Mouse (Mus musculus): ENCODE measurements around the gene Dnajc3.
A peak's percentile ranks its signal among the peaks of the same experiment; 100 is the strongest.

Gene Dnajc3

DNA sequence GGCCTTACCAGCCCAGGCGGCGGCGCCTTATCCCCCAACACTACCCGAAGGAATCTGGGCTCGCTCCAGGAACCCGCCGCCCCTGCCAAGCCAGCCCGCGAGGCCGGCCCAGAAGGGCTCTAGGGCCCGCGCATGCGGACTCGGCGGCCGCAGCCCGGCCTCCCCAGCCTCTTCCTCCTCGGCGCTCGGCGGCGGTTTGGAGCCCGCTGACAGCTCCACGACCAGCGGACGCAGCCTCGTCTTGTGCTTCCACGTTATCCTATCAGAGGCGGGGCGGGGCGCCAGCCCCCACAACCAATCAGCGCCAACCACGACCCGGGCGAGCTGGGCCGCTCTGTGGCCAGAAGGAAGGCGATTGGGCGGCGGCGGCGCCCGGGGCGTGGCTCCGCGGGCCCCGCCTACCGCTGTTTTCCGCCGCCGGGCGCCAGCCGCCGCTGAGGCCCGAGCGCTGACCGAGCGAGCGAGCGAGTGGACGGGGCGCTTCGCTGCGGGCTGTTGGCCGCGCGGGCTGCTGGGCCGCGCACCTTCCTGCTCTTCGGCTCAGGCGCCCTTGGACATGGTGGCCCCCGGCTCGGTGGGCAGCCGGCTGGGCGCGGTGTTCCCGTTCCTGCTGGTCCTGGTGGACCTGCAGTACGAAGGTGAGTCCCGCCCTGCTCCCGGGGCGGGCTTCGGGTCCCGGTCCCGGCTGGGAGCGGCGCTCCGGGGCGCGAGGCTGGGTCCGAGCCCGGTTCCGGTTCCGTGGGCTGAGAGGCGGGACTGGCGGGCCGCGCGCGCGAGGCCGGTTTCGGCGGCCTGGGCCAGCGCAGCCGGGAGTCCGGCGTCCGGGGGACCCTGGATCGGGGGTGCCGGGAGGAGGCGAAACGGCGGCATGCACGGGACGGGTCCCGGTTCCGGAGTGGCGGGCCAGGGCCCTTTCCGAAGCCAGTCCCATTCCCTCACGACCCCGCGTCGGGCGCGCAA lies at the start of gene Dnajc3:
TSS of gene Dnajc3 (plus strand) at position 444 of the 960 bp plus-strand sequence.
- DNase-seq (ENCODE audit: low read depth in 1 of 2, low spot score in 2 of 2), result peak; percentile 98 to 99

DNA sequence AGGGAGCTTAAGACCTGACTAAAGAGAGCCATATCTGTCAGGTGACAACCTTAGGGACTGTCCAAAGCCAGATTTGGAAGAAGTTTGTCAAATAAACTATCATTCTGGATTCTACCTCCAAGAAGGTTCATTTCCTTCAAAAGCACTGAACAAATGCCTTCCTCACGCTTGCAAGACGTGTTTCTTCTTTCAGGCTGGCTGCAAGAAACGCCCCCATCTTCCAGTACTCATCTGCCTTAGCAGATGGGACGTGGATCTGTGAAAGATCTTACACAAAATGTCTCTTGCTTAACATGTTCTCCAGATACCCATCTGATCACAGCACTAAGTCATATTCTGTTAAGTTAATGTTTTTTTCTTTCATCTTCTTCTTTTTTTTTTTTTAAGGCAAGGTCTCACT lies 47.7 kb upstream of the Dnajc3 start:
- no peak for DNase-seq (ENCODE audit: low read depth in 1 of 2, low spot score in 2 of 2)

DNA sequence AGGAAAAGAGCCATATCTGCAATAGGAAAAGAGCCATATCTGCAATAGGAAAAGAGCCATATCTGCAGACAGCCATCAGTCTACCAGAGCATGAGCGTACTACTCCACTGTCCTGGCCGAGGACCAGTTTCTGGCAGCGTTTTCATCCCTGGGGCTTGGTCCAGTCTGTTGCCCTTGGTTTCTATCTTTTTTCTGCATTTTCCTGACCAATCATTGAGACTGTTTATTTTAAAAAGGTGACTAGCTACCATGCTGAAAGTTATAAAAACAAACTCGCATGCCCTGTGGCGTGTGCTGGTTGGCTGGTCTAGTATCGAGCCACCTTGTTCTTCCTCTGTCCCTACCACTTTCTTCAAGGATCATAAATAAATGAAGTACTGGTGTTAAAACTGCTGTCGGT lies 42.5 kb upstream of the Dnajc3 start:
- no peak for DNase-seq (ENCODE audit: low read depth in 1 of 2, low spot score in 2 of 2)

DNA sequence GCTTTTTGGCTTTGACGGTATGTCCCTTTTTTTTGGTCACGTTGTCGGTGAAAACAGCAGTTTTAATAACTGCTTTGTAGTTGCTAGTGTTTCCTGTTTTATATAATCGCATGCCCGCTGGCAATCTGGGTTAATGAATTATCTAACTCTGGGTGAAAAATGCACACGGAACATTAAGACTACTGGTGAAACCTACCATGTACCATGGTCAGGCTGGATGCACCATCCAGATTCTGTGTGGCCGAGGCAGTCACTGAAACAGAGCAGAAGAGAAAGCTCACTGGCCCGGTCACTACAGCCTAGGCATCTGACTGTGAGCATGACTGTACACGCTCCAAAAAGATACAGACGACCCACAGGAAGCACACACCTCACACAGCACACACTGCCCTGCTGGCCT lies 42.1 kb upstream of the Dnajc3 start:
- DNase-seq (ENCODE audit: low read depth in 1 of 2, low spot score in 2 of 2), result no peak

DNA sequence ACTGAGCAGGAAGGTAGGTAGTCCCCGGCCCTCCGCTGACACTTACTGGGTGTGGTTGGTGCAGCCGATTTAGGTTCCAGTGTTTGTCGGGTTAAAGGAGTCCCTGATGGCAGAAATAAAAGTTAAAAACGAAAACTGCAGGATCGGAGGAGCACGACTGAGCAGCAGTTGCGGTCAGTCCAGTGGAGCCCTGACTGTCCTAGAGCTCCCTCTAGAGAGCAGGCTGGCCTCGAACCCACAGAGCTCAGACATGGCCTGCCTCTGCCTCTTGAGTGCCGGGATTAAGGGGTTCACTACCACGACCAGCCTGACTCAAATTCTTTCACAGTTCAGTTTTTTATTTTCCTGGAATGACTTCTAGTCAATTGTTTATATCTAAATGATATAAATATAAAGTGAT lies 37.8 kb upstream of the Dnajc3 start:
- no peak for DNase-seq (ENCODE audit: low read depth in 1 of 2, low spot score in 2 of 2)

DNA sequence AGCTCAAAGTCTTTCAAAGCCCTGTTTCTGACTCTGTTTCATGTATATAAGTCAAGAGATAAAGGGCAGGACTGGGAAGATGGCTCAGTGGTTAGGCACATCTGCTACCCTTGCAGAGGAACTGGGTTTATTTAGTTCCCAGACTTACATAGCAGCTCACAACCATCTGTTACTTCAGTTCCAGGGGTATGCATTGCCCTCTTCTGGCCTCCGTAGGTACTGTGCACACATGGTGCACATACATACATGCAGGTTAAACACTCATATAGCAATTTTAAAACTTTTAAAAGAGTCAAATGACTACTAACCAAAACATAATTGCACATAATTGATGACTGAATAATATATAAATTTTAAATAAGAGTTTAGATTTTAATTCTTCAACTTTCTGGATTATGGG lies 36.9 kb upstream of the Dnajc3 start:
- no peak for DNase-seq (ENCODE audit: low read depth in 1 of 2, low spot score in 2 of 2)

DNA sequence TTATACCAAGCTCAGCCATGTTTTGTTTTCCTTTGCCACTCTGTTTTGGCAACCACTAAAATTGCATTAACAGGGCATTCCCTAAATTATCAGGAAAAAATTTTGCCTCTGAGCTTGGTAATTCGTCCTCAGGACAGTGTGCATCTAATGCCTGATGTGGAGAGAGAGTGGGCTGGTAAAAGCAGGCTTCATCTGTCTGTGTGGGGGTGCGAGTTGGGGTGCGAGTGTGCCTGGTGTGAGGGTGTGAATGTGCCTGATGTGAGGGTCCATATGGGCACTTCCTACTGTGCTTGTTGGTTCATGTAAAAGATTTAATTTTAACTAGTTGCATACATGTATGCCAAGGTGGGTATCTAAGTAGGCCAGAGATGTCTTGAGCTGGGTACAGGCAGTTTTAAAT lies 34.4 kb upstream of the Dnajc3 start:
- DNase-seq (ENCODE audit: low read depth in 1 of 2, low spot score in 2 of 2), result no peak

DNA sequence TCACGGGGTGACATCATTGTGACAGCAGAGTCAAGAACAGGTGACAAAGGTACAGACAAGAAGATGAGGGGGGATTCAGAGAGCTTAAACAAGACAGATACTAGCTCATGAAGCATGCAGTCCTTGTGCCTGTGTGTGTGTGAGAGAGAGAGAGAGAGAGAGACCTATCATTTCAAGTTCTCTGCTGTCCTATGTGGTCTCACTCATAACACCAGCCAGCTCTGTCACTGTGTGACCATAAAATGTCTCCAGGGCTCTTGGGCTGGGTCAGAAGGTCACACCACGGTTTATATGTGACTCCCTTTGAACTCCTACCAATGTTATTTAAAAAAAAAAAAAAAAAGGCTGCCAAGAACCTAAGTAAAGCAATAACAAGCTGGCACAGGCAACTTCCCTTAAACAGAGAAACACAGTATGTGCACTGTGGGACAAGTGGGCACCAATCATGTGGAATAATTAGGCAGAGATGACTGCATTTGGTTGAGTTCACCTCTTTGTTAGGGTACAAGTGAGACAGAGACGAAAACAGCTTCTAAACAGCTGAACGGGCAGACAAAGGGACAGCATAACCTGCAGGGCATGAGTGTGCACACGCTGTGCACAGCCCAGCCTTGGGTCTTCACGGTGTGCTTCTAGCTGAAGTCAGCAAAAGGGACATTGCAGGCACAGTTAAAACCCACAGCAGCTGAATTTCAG lies 33.8 kb upstream of the Dnajc3 start:
- no peak for DNase-seq (ENCODE audit: low read depth in 1 of 2, low spot score in 2 of 2)

DNA sequence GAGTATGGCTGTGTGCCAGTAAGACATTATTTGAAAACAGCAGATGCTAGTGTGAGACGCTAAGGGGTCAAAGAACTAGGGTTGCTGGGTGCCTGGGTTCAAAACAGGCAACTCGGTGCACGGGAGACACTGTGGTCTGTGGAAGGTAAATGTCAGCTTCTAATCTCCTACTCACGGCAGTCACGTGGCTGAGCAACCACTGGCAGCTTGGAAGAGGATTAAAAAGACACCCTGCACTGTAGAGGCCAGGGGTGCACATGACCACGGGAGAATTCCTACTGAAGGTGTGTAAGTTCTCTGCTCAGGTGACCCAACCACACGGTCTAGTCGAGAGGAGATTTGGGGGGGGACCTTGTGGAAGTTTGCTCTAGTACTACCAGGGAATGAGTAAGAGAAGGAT lies 30.2 kb upstream of the Dnajc3 start:
- DNase-seq (ENCODE audit: low read depth in 1 of 2, low spot score in 2 of 2), result no peak

DNA sequence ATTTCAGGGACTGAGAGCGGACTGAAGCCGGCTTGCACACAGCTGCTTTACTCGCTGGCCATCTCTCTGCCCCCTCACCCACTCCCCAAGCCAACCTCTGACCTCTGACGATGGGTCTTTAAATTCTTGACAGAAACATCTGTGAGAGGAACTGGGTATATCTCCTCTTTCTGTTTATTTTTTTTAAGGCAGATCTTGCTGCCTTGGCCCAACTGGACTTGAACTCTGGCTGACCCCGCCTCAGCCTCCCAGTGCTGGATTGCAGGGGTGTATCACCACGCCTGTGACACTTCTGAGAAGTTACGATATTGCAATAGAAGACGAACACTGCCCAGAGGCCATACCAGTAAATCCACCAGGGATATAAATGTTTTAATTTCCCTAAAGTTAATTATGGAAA lies 27.9 kb upstream of the Dnajc3 start:
- no peak for DNase-seq (ENCODE audit: low read depth in 1 of 2, low spot score in 2 of 2)

DNA sequence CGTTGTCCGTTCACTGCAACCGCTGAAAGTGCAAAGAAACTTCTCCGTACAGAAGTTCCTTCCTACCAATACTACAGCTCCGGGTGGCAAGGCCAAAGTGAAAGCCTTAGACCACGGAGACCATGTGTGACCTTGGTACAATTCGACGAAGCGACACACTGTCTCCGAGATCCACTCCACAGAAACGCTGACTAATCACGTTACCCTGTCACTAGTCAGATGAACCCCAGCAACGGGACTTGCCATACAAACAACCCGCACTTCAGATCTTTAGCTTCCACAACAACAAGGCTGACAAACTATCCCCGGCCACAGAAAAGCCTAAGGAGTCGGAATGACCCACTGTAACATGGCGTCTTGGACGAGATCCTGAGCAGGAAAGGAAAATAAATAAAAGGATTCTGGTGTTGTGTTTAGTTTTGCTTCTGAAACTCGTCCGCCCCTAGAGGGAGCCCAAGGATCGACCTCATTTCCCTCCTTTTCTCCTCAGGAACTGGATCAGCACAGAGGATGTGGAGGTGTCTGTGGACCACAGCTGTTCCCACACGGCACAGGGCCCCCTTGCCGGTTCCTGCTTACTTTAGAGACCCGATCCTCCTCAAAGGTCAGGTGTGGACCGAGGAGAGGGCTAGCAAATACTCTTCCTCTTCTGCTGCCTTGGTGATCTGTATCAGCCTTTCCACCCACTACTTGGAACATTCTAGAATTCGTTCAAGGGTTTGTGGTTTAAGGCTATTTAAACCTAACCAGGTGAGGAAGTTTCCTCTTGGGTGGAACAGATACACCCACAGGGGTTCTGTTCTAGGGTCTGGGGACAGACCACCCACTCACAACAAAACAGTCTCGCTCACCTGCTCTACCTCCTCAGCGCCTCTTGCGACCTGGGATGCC lies 27.2 kb upstream of the Dnajc3 start:
- DNase-seq (ENCODE audit: low read depth in 1 of 2, low spot score in 2 of 2), result no peak

DNA sequence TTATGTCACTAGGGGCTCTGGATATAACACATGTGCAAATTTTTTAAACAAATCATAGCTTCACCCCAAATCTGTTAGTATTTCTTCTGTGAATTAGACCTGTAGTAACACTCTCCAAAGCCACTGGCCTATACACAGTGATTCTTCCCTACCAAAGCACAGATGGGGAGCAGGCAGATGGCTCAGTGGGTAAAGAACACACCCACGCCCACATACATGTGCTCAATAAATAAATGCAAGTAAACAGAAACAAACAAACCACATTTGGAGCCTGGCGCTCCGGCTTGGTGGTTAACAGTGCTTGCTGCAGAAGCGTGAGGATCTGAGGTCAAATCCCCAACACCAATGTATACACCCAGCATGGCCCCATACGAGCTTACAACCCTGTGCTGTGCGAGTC lies 26.3 kb upstream of the Dnajc3 start:
- DNase-seq (ENCODE audit: low read depth in 1 of 2, low spot score in 2 of 2), result no peak

DNA sequence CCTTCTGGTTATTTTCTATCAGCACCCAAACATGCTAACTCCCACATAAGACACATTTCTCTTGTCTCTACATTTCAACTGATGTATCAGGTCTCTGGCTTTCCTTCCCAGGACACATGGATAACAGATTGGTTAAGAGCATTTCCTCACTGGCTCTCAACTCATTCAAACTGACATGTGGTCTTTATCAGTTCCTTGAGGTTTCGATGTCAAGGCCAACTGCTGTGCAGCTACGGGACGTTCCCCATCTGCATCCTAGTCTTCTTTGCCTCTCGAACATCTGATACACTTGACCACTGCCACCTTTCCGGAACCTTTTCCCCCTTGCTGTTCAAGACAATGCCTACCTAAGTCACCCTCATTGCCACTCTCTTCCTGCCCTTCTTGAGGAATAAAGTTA lies 24.1 kb upstream of the Dnajc3 start:
- no peak for DNase-seq (ENCODE audit: low read depth in 1 of 2, low spot score in 2 of 2)

DNA sequence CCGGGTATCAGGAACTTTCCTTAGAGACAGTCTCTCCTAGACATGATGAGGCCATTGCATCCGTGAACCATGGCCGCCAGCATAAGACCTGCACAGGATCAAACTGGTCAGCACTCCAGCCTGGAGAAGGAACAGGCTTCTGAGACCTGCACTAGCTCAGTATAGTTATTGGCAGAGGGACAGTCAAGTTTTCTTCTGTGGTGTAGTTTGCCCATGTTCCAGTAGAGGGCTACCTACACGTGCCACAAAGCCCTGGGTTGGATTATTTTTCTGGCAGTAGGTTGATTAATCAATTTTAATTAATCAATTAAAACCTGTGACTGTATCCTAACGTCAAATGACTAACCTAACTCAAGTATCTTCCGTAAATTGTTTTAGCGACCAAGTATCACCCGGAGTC lies 18.8 kb upstream of the Dnajc3 start:
- DNase-seq (ENCODE audit: low read depth in 1 of 2, low spot score in 2 of 2), result no peak

DNA sequence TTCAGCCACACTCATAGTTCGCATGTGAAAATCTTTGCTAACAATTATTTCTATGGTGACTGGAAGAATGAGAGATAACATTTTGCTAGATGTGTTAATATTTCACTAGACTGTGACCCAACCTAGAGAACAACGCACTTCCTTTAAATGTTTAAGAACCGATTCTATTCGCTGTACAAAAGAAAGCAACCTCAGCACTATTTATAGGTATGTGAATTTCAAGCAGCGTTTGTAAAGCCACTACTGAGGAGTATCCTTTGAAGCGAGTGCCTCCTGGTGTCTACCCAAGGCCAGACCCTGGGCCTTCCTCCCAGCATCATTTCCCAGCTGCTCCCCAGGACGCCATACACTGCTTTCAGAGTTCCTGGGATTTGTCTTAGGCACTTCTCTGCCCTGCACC lies 17.1 kb upstream of the Dnajc3 start:
- DNase-seq (ENCODE audit: low read depth in 1 of 2, low spot score in 2 of 2), result no peak

DNA sequence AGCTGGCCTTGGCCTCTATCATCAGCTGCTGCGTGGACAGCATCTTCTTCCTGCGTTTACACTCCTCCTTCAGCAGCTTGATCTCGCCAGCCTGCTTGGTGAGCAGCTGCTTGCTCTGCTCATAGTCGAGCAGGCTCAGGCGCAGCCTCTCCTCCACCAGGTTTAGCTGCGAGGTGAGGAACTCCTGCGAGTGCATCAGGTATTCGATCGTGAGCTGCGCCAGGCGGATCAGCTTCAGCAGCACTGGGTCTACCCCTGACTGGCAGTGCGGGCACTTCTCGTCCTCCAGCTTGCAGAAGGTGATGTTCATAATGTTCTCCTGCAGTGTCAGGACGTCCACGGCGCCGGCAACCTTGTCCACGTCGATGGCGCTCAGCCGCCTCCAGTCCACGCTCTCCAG lies 15.5 kb upstream of the Dnajc3 start:
- no peak for DNase-seq (ENCODE audit: low read depth in 1 of 2, low spot score in 2 of 2)

DNA sequence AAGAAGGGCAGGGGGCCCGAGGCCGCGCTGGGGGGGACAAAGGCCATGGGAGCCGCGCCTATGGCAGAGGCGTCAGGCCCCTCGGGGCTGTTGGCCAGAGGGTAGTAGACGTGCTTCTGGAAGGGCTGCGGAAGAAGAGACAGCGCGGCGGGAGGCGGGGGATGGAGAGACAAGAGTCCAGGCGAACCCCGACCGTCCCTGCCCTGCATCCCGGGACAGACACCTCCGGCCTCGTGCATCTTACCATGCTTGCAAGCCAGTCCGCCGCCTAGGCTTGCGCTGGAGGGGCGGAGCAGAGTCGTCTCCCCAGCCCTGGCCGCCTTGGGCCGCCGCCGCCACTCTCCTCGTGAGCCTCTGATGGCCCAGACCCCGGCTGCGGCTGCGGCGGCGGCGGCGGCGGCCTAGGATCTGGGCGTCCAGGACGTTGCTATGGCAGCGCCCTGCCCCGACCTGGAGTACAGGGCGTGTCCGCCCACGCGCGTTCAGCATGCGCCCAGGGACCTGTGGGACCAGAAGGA lies 15.1 kb upstream of the Dnajc3 start:
- no peak for DNase-seq (ENCODE audit: low read depth in 1 of 2, low spot score in 2 of 2)

DNA sequence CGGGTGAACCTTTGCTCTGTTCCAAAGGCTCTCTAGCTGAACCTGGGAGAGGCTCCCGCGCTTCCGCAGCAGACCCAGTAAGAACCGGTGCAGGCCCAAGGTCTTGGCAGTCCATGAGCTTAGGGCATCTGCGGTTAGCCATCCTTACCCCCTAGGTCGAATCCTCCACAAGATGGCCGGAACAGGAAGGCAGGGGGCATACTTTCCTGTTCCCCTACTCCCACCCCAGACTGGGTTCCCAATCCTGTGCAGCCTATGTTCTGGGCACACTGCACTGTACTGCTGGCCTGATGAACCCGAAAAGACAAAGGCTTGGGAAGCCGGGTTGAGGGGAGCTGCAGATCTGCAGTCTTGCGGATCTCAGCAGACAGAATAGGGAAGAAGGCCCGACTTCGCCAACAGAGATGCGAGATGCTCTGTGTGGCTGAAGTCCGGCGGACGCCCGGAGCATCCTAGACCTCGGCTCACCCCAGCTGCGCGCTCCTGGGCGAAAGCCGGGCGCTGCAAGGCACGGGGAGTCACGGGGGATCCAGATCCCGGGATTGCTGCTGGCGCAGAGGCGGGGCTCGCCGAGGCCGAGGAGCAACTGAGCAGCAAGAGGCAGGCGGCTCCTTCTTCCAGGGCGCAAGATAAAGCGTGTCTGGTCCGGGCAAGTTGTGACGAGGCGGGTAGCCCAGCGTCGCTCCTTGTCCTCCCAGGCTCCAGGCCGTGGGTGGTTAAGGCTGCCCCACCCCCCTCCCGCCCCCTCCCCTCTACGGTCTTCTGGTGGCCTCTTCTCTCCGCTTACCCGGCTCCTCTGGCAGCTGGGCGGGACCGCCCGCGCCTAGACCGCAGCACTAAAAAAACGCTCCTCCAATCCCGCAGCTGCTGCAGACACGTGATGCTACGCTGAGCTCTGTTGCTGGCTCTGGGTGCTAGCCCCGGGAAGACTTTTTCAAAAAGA lies 12.8 kb upstream of the Dnajc3 start, which contains the start of gene Dzip1:
TSS of gene Dzip1 (minus strand) at position 788 of the 943 bp plus-strand sequence.
- DNase-seq (ENCODE audit: low read depth in 1 of 2, low spot score in 2 of 2), result no peak

DNA sequence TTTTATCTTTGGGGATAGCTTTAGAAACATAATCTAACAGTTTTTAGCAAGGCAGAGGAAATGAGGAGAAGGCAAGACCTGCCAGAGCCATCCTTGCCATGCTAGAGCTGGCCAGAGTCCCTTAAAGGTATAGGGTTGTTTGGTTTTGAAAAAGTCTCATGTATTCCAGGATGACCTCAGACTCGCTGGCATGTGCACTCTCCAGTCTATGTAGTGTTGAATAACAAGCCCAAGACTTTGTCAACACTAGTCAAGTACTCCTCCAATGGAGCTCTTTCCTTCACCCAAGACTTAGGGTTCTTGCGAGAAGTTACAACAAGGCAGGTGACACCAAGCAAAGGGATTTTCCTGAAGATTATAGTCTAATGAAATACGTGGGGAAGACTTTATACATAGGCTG lies 9.2 kb upstream of the Dnajc3 start:
- DNase-seq (ENCODE audit: low read depth in 1 of 2, low spot score in 2 of 2), result no peak

DNA sequence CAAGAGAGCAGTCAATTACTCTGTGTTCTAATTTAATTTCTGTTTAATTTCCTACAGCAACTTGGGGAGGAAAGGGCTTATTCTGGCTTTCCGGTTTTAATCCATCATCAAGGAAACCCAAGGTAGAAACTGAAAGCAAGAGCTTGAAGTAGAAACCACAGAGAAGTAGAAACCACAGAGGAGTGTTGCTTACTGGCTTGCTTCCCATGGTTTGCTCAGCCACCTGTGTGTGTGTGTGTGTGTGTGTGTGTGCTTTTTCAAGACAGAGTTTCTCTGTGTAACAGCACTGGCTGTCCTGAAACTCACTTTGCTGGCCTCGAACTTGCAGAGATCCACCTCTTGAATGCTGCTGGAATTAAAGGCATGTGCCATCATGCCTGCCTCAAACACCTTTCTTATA lies 8.0 kb upstream of the Dnajc3 start:
- DNase-seq (ENCODE audit: low read depth in 1 of 2, low spot score in 2 of 2), result no peak

Measured in monocyte, adult 2 months (primary cell).